Mouse (Mus musculus): ENCODE results near the gene Atpaf2. TPM values are rescaled to one million over a fixed set of nuclear protein-coding genes. Genes with fewer than 3 reads are reported as not detected.
A peak's percentile ranks its signal among the peaks of the same experiment; 100 is the strongest.

Gene Atpaf2
- polyA plus RNA-seq, 1 experiment from 2014 or later, result 50.2 TPM

DNA sequence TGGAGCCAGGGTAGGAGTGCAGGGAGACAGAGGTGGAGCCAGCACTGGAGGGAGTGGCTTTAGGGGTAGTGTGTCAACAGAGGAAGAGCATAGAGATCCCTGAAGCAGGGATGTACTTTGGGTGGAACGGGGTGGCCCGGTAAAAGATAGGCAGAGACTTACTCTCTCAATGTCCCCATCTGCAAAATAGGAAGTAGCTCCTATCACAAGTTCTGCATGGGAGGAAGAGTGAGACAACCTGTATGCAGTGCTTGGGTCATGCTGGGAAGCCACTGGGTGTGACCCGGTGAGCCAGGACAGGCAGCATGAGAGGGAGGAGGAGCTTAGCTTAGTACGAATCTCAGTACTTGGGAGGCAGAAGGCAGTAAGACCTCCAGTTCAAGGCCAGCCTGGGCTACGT, 59.1 kb downstream of the Atpaf2 start:
- Histone ChIP-seq H3K27me3 (ENCODE audit: control insufficient read depth, insufficient read depth, low read length) (no peaks in the 10 kb centered on the region), H3K4me1 (ENCODE audit: control insufficient read depth in 2 of 2, insufficient read depth in 2 of 2, low read length in 2 of 2) (peaks cover 7 to 10% of the 10 kb centered on the region in 2 experiments), H3K9me3 (ENCODE audit: control insufficient read depth, low read length) (no peaks in the 10 kb centered on the region), H3K27ac (replicated peaks in 1 of 2; ENCODE audit: control insufficient read depth in 1 of 2, insufficient read depth in 1 of 2, low read depth in 2 of 2, low read length in 2 of 2) (no peak overlapping the region), H3K4me2 (ENCODE audit: low read length) (no peak overlapping the region), H3K36me3 (ENCODE audit: control insufficient read depth, insufficient read depth, low read length) (no peaks in the 10 kb centered on the region), H3K4me3 (ENCODE audit: control insufficient read depth in 1 of 2, insufficient read depth in 1 of 2, low read depth in 1 of 2, low read length in 2 of 2) (no peak overlapping the region), H3K9ac (ENCODE audit: low read length) (no peak overlapping the region)
- WGBS, result 73% methylated on average over 5 of the region's 5 CpGs
- no peak for ATAC-seq (ENCODE audit: insufficient number of reproducible peaks, insufficient read depth, low FRiP score, low read depth)

DNA sequence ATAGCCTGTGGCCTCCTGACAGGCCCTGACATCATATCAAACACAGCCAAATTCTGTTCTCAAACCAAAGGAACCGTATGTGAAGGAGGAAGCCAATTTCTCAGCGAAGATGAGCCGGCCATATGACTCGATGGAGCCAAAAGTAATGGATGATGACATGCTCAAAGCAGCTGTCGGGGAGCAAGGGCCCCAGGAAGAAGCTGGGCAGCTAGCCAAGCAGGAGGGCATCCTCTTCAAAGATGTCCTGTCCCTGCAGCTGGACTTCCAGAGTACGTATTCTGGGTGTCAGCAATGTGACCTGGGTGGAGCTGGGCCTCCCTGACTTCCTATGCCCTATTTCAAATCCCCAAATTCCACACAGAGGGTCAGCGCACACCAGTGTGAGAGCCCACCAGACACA, 59.7 kb downstream of the Atpaf2 start:
- peaks cover 7 to 10% of the 10 kb centered on the region in 2 experiments for H3K4me1 ChIP-seq (ENCODE audit: control insufficient read depth in 2 of 2, insufficient read depth in 2 of 2, low read length in 2 of 2)
- ATAC-seq (ENCODE audit: insufficient number of reproducible peaks, insufficient read depth, low FRiP score, low read depth), result no peak
- no peaks in the 10 kb centered on the region for H3K36me3 ChIP-seq (ENCODE audit: control insufficient read depth, insufficient read depth, low read length)
- no peak overlapping the region for H3K27ac ChIP-seq (replicated peaks in 1 of 2; ENCODE audit: control insufficient read depth in 1 of 2, insufficient read depth in 1 of 2, low read depth in 2 of 2, low read length in 2 of 2)
- H3K4me2 ChIP-seq (ENCODE audit: low read length), result no peak overlapping the region
- H3K4me3 ChIP-seq (ENCODE audit: control insufficient read depth in 1 of 2, insufficient read depth in 1 of 2, low read depth in 1 of 2, low read length in 2 of 2), result no peak overlapping the region
- H3K27me3 ChIP-seq (ENCODE audit: control insufficient read depth, insufficient read depth, low read length), result no peaks in the 10 kb centered on the region
- H3K9me3 ChIP-seq (ENCODE audit: control insufficient read depth, low read length), result no peaks in the 10 kb centered on the region
- whole genome bisulfite sequencing, result 39% methylated on average over 7 of the region's 7 CpGs
- H3K9ac ChIP-seq (ENCODE audit: low read length), result no peak overlapping the region

DNA sequence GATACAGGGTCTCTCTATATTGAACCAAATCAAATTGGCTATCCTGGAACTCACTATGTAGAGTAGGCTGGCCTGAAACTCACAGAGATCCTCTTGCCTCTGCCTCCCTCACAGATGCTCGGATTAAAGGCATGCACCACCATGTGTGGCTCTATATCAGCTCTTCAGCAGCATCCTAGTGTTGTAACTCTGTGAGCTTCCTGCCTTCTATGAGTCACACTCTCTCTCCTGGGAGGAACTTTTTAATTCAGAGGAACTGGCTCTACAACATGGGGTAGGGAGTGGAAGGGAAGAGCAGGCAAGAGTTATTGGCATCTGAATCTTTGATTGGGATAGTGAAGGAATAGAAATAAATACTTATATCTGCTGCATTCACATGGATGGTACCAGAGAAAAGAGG, 61.1 kb downstream of the Atpaf2 start:
- Histone ChIP-seq H3K27ac (replicated peaks in 1 of 2; ENCODE audit: control insufficient read depth in 1 of 2, insufficient read depth in 1 of 2, low read depth in 2 of 2, low read length in 2 of 2) (no peak overlapping the region), H3K27me3 (ENCODE audit: control insufficient read depth, insufficient read depth, low read length) (no peaks in the 10 kb centered on the region), H3K9ac (ENCODE audit: low read length) (no peak overlapping the region), H3K4me1 (ENCODE audit: control insufficient read depth in 2 of 2, insufficient read depth in 2 of 2, low read length in 2 of 2) (peaks cover 7 to 10% of the 10 kb centered on the region in 2 experiments), H3K9me3 (ENCODE audit: control insufficient read depth, low read length) (no peaks in the 10 kb centered on the region), H3K4me2 (ENCODE audit: low read length) (no peak overlapping the region), H3K36me3 (ENCODE audit: control insufficient read depth, insufficient read depth, low read length) (no peaks in the 10 kb centered on the region), H3K4me3 (ENCODE audit: control insufficient read depth in 1 of 2, insufficient read depth in 1 of 2, low read depth in 1 of 2, low read length in 2 of 2) (no peak overlapping the region)
- WGBS, result 26% methylated on average over 1 of the region's 1 CpGs
- no peak for ATAC-seq (ENCODE audit: insufficient number of reproducible peaks, insufficient read depth, low FRiP score, low read depth)

DNA sequence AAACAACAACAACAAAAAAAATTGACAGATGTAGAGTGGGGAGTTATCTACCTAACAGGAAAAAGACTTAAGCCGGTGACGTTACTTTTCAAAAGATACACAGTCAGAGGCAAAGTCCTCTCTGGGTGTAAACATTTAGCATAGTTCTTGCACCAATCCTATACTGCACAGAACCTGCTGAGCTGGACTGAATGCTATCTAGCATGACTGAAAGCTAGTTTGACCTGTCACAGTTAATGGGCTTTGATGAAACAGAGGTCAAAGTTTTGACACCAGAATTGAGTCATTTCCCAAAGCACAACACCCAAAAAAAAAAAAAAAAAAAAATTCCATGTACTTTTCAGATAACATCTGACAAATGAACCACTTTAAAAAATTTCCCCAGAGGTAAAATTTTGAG, 62.3 kb downstream of the Atpaf2 start:
- peaks cover 7 to 17% of the 10 kb centered on the region in 2 experiments for H3K4me1 ChIP-seq (ENCODE audit: control insufficient read depth in 2 of 2, insufficient read depth in 2 of 2, low read length in 2 of 2)
- no peaks in the 10 kb centered on the region for H3K9me3 ChIP-seq (ENCODE audit: control insufficient read depth, low read length)
- no peak overlapping the region for H3K4me2 ChIP-seq (ENCODE audit: low read length)
- no peaks in the 10 kb centered on the region for H3K36me3 ChIP-seq (ENCODE audit: control insufficient read depth, insufficient read depth, low read length)
- no peak overlapping the region for H3K9ac ChIP-seq (ENCODE audit: low read length)
- no peak overlapping the region for H3K4me3 ChIP-seq (ENCODE audit: control insufficient read depth in 1 of 2, insufficient read depth in 1 of 2, low read depth in 1 of 2, low read length in 2 of 2)
- no peak overlapping the region for H3K27ac ChIP-seq (replicated peaks in 1 of 2; ENCODE audit: control insufficient read depth in 1 of 2, insufficient read depth in 1 of 2, low read depth in 2 of 2, low read length in 2 of 2)
- no peak for ATAC-seq (ENCODE audit: insufficient number of reproducible peaks, insufficient read depth, low FRiP score, low read depth)
- whole genome bisulfite sequencing, result 83% methylated on average over 2 of the region's 2 CpGs
- H3K27me3 ChIP-seq (ENCODE audit: control insufficient read depth, insufficient read depth, low read length), result no peaks in the 10 kb centered on the region

DNA sequence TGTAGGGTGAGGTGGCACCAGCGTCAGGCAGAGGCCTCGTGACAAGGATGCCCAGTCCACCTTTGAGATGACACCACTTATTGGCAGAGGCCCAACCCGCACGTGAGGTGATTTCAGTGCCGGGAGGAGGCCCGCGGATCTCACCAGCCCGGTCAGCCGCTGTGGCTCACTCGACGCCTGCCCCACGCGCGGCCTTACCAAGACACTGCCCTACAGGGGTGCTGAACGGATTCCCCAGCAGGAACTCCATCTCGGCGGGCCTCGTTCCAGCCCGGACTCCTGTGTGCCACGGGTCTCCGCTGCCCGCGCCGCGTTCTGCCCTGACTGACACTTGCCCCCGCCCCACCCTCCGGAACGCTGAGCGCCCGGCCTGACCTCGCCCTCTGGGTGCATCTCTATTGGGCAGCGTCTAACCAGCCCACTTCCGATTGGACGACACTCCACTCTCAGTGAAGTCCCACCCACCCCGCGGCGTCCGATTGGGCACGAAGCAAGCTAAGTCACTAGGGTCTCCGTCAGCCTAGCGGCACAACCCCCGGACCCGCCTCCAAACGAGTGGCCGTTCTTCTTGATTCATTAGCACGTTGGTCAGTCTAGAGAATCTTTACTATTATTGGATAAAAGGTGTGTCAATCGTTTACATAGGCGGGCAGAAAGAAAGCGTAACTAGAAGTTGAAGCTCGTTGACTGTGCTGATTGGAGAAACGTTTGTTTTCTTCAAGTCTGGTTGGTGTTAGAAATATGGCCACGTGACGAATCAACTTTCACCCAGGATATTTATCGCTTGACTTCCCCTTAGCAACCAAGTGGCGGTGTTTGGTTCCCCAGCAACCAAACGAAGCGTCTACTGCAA, 65.5 kb downstream of the Atpaf2 start, which contains the start of the genes Tom1l2 and Drc3:
Gene Tom1l2 (minus strand): TSS at position 347 of the 853 bp plus-strand sequence.
Gene Drc3 (plus strand): TSS at position 771 of the 853 bp plus-strand sequence.
- peaks cover 0 to 16% of the 10 kb centered on the region in 2 experiments; a peak in 3 of 4 replicates for H3K4me1 ChIP-seq (ENCODE audit: control insufficient read depth in 2 of 2, insufficient read depth in 2 of 2, low read length in 2 of 2)

DNA sequence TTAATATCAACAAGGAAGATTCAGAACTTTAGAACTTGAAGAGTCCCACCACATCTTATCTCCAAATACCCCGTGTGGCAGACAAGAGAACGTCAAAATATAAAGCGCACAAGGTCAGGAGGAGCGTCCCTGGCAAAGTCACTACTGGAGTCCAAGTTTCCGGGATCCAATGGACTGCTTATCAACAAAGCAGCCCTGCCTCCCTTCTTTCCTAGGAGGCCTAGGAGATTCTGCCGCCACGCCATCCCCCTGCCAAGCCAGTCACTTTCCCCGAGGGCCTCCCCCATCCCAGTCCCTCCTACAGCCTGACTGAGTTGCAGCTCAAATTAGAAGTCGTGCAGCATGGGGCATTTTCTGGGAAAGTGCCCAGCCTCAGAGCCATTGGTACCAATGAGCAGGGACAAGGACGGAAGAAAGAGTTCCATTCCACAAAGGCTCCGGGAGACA, 66.3 kb downstream of the Atpaf2 start:
- Histone ChIP-seq H3K9me3 (ENCODE audit: control insufficient read depth, low read length) (no peaks in the 10 kb centered on the region), H3K27ac (replicated peaks in 1 of 2; ENCODE audit: control insufficient read depth in 1 of 2, insufficient read depth in 1 of 2, low read depth in 2 of 2, low read length in 2 of 2) (peak overlapping the region; percentile 84 to 89), H3K9ac (ENCODE audit: low read length) (peak overlapping the region; percentile 82), H3K36me3 (ENCODE audit: control insufficient read depth, insufficient read depth, low read length) (no peaks in the 10 kb centered on the region), H3K27me3 (ENCODE audit: control insufficient read depth, insufficient read depth, low read length) (no peaks in the 10 kb centered on the region), H3K4me3 (ENCODE audit: control insufficient read depth in 1 of 2, insufficient read depth in 1 of 2, low read depth in 1 of 2, low read length in 2 of 2) (peak overlapping the region; percentile 79 to 83), H3K4me2 (ENCODE audit: low read length) (peak overlapping the region; percentile 81), H3K4me1 (ENCODE audit: control insufficient read depth in 2 of 2, insufficient read depth in 2 of 2, low read length in 2 of 2) (peaks cover 0 to 16% of the 10 kb centered on the region in 2 experiments; a peak in 3 of 4 replicates)
- ATAC-seq (ENCODE audit: insufficient number of reproducible peaks, insufficient read depth, low FRiP score, low read depth), result no peak
- WGBS, result 4% methylated on average over 11 of the region's 11 CpGs

More for the DNA sequence above, 65.5 kb downstream of the Atpaf2 start, which contains the start of the genes Tom1l2 and Drc3:
- peak within 1 kb of the TSS; percentile 82 for H3K9ac ChIP-seq (ENCODE audit: low read length)
- H3K9me3 ChIP-seq (ENCODE audit: control insufficient read depth, low read length), result no peaks in the 10 kb centered on the region
- H3K4me2 ChIP-seq (ENCODE audit: low read length), result peak within 1 kb of the TSS; percentile 81
- peak within 1 kb of the TSS; percentile 79 to 83 for H3K4me3 ChIP-seq (ENCODE audit: control insufficient read depth in 1 of 2, insufficient read depth in 1 of 2, low read depth in 1 of 2, low read length in 2 of 2)
- peak; percentile 99 for ATAC-seq (ENCODE audit: insufficient number of reproducible peaks, insufficient read depth, low FRiP score, low read depth)
- peak within 1 kb of the TSS; percentile 84 to 89 for H3K27ac ChIP-seq (replicated peaks in 1 of 2; ENCODE audit: control insufficient read depth in 1 of 2, insufficient read depth in 1 of 2, low read depth in 2 of 2, low read length in 2 of 2)
- H3K27me3 ChIP-seq (ENCODE audit: control insufficient read depth, insufficient read depth, low read length), result no peaks in the 10 kb centered on the region
- under 1% methylated on average over 54 of the region's 57 CpGs for WGBS
- H3K36me3 ChIP-seq (ENCODE audit: control insufficient read depth, insufficient read depth, low read length), result no peaks in the 10 kb centered on the region

DNA sequence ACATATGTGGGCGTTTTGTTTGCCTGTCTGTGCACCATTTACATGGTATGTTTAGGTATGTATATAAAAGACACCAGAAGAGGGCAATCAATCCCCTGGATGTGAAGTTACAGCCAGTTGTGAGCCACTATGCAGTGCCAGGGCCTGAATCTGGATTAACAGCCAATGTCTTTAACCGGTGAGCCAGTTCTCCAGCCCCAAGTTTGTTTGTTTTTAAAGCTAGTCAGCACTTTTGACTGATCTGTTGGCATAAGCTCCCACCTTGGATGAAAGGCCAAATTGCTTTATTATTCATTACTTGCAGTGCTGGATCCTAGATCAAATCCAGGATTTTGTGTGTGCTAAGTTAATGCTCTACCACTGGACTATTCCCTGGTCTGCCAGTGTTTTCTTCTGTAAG, 66.9 kb downstream of the Atpaf2 start:
- no peak for ATAC-seq (ENCODE audit: insufficient number of reproducible peaks, insufficient read depth, low FRiP score, low read depth)
- Histone ChIP-seq H3K4me3 (ENCODE audit: control insufficient read depth in 1 of 2, insufficient read depth in 1 of 2, low read depth in 1 of 2, low read length in 2 of 2) (peak overlapping the region; percentile 79 to 83; a peak in 2 of 4 replicates), H3K4me1 (ENCODE audit: control insufficient read depth in 2 of 2, insufficient read depth in 2 of 2, low read length in 2 of 2) (peaks cover 0 to 19% of the 10 kb centered on the region in 2 experiments), H3K9me3 (ENCODE audit: control insufficient read depth, low read length) (no peaks in the 10 kb centered on the region), H3K27ac (replicated peaks in 1 of 2; ENCODE audit: control insufficient read depth in 1 of 2, insufficient read depth in 1 of 2, low read depth in 2 of 2, low read length in 2 of 2) (peak overlapping the region; percentile 84 to 89), H3K9ac (ENCODE audit: low read length) (peak overlapping the region; percentile 82), H3K4me2 (ENCODE audit: low read length) (peak overlapping the region; percentile 81), H3K36me3 (ENCODE audit: control insufficient read depth, insufficient read depth, low read length) (no peaks in the 10 kb centered on the region), H3K27me3 (ENCODE audit: control insufficient read depth, insufficient read depth, low read length) (no peaks in the 10 kb centered on the region)
- 70% methylated on average over 2 of the region's 2 CpGs for whole genome bisulfite sequencing

All from heart, embryonic 14.5 days (tissue).